Mouse (Mus musculus) liver, adult 2 months (tissue): ENCODE results near the gene Sub1. TPM values are rescaled to one million over a fixed set of nuclear protein-coding genes. Genes with fewer than 3 reads are reported as not detected.
A peak's percentile ranks its signal among the peaks of the same experiment; 100 is the strongest.

Experiments
- DNase-seq: peaks from one replicate; pipeline ENCODE4 v3.0.0-alpha.2; 2011; ENCODE audit warnings: low read depth, low spot score; ENCODE audit errors: extremely low read depth
- H3K27ac ChIP-seq: fragments of 200-500 bp; replicated peaks from 2 replicates; pipeline ENCODE4 v1.5.1; 2012; ENCODE audit warnings: low read depth, mild to moderate bottlenecking, control low read depth, inconsistent platforms, low read length; ENCODE audit not compliant: insufficient read depth
- H3K27me3 ChIP-seq: fragments of 200-500 bp; 2 replicates; pipeline ENCODE4 v1.6.1; 2012; ENCODE audit warnings: mild to moderate bottlenecking, moderate library complexity, low read length, inconsistent platforms; ENCODE audit not compliant: control insufficient read depth, insufficient read depth
- H3K36me3 ChIP-seq: fragments of 200-500 bp; 2 replicates; pipeline ENCODE4 v1.6.1; 2012; ENCODE audit warnings: low read length, inconsistent platforms; ENCODE audit not compliant: control insufficient read depth, insufficient read depth
- H3K4me1 ChIP-seq: fragments of 200-500 bp; 2 replicates; pipeline ENCODE4 v1.6.1; 2011; ENCODE audit warnings: low read length; ENCODE audit not compliant: control insufficient read depth, insufficient read depth
- H3K4me3 ChIP-seq: fragments of 200-500 bp; 2 replicates; pipeline ENCODE4 v1.5.1; 2011; ENCODE audit warnings: low read depth, mild to moderate bottlenecking, control low read depth, low read length, moderate library complexity; ENCODE audit not compliant: insufficient read depth
- H3K79me2 ChIP-seq: fragments of 200-500 bp; 2 replicates; pipeline ENCODE4 v1.6.1; 2012; ENCODE audit warnings: inconsistent platforms, mild to moderate bottlenecking, low read length, moderate library complexity; ENCODE audit not compliant: control insufficient read depth, insufficient read depth
- H3K9ac ChIP-seq: fragments of 200-500 bp; 2 replicates; pipeline ENCODE4 v1.6.1; 2012; ENCODE audit warnings: low read depth, mild to moderate bottlenecking, control low read depth, inconsistent platforms, low read length
- CTCF ChIP-seq: fragments of 200-500 bp; IDR thresholded peaks from 2 replicates; pipeline ENCODE4 v1.5.1; 2011; ENCODE audit warnings: low read depth, low read length, control low read depth
- POLR2A ChIP-seq: fragments of 200-500 bp; IDR thresholded peaks from 2 replicates; pipeline ENCODE4 v1.6.1; 2011; ENCODE audit warnings: low read length, control low read depth; ENCODE audit not compliant: insufficient read depth; ENCODE audit errors: extremely low read depth
- whole genome bisulfite sequencing: fragments of 180-500 bp; shearing (Covaris S2); methylation state at CpG from one replicate; pipeline ENCODE4 v1.1.7; 2018; 5-methylcytosine and 5-hydroxymethylcytosine counted together
- polyA plus RNA-seq: library from polyadenylated mRNA; depleted of rRNA; stranded (reverse); fragments of >200 nt; gene quantifications from 2 replicates; pipeline ENCODE4 v1.2.3, GENCODE M21; 2012
- total RNA-seq: library from RNA; depleted of rRNA; stranded (reverse); fragments of >200 nt; gene quantifications from 2 replicates; pipeline ENCODE4 v1.2.3, GENCODE M21; 2014

The Sub1 gene
- total and polyA plus RNA-seq, 2 experiments, result 2.4 to 63.4 TPM

GRCm38 (mm10) chr15:11995815-11996201, 975 bp downstream of the Sub1 start:
- under 1% methylated on average over 33 of the region's 33 CpGs for WGBS
- H3K36me3 ChIP-seq, result peaks cover 16% of the 10 kb centered on the region
- H3K27me3 ChIP-seq, result no peaks in the 10 kb centered on the region
- H3K4me3 ChIP-seq, result peak overlapping the region; percentile 89
- TF ChIP-seq POLR2A (peak; percentile 99), CTCF (no peak)
- H3K4me1 ChIP-seq, result peaks cover 3% of the 10 kb centered on the region; the same call in 1 of the 2 replicates
- peak overlapping the region; percentile 78 for H3K27ac ChIP-seq
- peak overlapping the region; percentile 98 for H3K9ac ChIP-seq
- peaks cover 9% of the 10 kb centered on the region for H3K79me2 ChIP-seq
- peak; percentile 75 for DNase-seq

GRCm38 (mm10) chr15:11994921-11995814, 1.6 kb downstream of the Sub1 start:
- TF ChIP-seq CTCF, result no peak
- no peak for TF ChIP-seq POLR2A
- H3K9ac ChIP-seq, result peak overlapping the region; percentile 98
- H3K27ac ChIP-seq, result peak overlapping the region; percentile 78
- H3K79me2 ChIP-seq, result peaks cover 9% of the 10 kb centered on the region
- peak overlapping the region; percentile 89 for H3K4me3 ChIP-seq
- H3K27me3 ChIP-seq, result no peaks in the 10 kb centered on the region
- peak; percentile 57 for DNase-seq
- H3K36me3 ChIP-seq, result peaks cover 21% of the 10 kb centered on the region
- under 1% methylated on average over 68 of the region's 71 CpGs for WGBS
- peaks cover 3% of the 10 kb centered on the region; the same call in 1 of the 2 replicates for H3K4me1 ChIP-seq

GRCm38 (mm10) chr15:11994006-11994405, 2.8 kb downstream of the Sub1 start:
- Histone ChIP-seq H3K4me1 (peaks cover 3% of the 10 kb centered on the region; the same call in 1 of the 2 replicates), H3K79me2 (peaks cover 9% of the 10 kb centered on the region), H3K4me3 (no peak overlapping the region)

GRCm38 (mm10) chr15:11991552-11992113, 5.2 kb downstream of the Sub1 start:
- no peak overlapping the region for H3K4me3 ChIP-seq
- H3K36me3 ChIP-seq, result peaks cover 53% of the 10 kb centered on the region
- peaks cover 9% of the 10 kb centered on the region for H3K79me2 ChIP-seq
- peaks cover 3% of the 10 kb centered on the region; the same call in 1 of the 2 replicates for H3K4me1 ChIP-seq
- DNase-seq, result no peak
- H3K27me3 ChIP-seq, result no peaks in the 10 kb centered on the region
- no peak overlapping the region for H3K27ac ChIP-seq
- TF ChIP-seq POLR2A (no peak), CTCF (no peak)
- no peak overlapping the region for H3K9ac ChIP-seq
- WGBS, result 75% methylated on average over 3 of the region's 3 CpGs

More at GRCm38 (mm10) chr15:11994006-11994405, 2.8 kb downstream of the Sub1 start:
- no peak for DNase-seq
- Histone ChIP-seq H3K36me3 (peaks cover 32% of the 10 kb centered on the region), H3K27me3 (no peaks in the 10 kb centered on the region), H3K27ac (no peak overlapping the region), H3K9ac (no peak overlapping the region)
- TF ChIP-seq CTCF (no peak), POLR2A (no peak)
- WGBS, result 77% methylated on average over 2 of the region's 2 CpGs

- peaks cover 72% of the 10 kb centered on the region for H3K36me3 ChIP-seq
- 91% methylated on average over 4 of the region's 4 CpGs for WGBS
- no peaks in the 10 kb centered on the region for H3K4me1 ChIP-seq
- H3K79me2 ChIP-seq, result no peaks in the 10 kb centered on the region; the same call in 1 of the 2 replicates
- no peak overlapping the region for H3K4me3 ChIP-seq
- TF ChIP-seq CTCF, result no peak
- no peak for TF ChIP-seq POLR2A
- H3K27me3 ChIP-seq, result no peaks in the 10 kb centered on the region
- DNase-seq, result no peak
- H3K27ac ChIP-seq, result no peak overlapping the region
- no peak overlapping the region for H3K9ac ChIP-seq
Observed at GRCm38 (mm10) chr15:11988580-11988979, 8.2 kb downstream of the Sub1 start.

GRCm38 (mm10) chr15:11987892-11988291, 8.9 kb downstream of the Sub1 start:
- Histone ChIP-seq H3K27ac (no peak overlapping the region), H3K79me2 (no peaks in the 10 kb centered on the region; the same call in 1 of the 2 replicates), H3K36me3 (peaks cover 69% of the 10 kb centered on the region), H3K4me3 (no peak overlapping the region), H3K27me3 (no peaks in the 10 kb centered on the region), H3K9ac (no peak overlapping the region), H3K4me1 (no peaks in the 10 kb centered on the region)
- no peak for DNase-seq
- TF ChIP-seq CTCF (no peak), POLR2A (no peak)
- 80% methylated on average over 2 of the region's 2 CpGs for WGBS
